Mouse (Mus musculus): ENCODE data around the gene Ivl.

GRCm38 (mm10) chr3:92621560-92621959 is 48.0 kb upstream of the Ivl start, which contains the start of gene Lce6a:
- TF ChIP-seq POLR2A (IDR thresholded peaks at IDR 0.05; ENCODE audit: borderline replicate concordance, control insufficient read depth, low read depth, low read length) = no peak
- no peak for TF ChIP-seq CTCF (IDR thresholded peaks at IDR 0.05; ENCODE audit: control insufficient read depth, insufficient read depth, low read length)

Measured in bone marrow, adult 2 months (tissue).